Mouse (Mus musculus) ES-E14 (cell line): ENCODE measurements around the gene Ppm1h.

Source experiments
- CHD2 ChIP-seq: IDR thresholded peaks from 2 replicates; pipeline ENCODE4 v1.6.1; 2014; ENCODE audit warnings: mild to moderate bottlenecking, low read depth, low read length, inconsistent platforms
- HCFC1 ChIP-seq: IDR thresholded peaks from 2 replicates; pipeline ENCODE4 v1.6.1; 2012; ENCODE audit warnings: low read length, inconsistent platforms, borderline replicate concordance; ENCODE audit not compliant: insufficient read depth
- ZNF384 ChIP-seq: IDR thresholded peaks from 2 replicates; pipeline ENCODE4 v1.6.1; 2012; ENCODE audit warnings: low read depth, low read length, inconsistent platforms

- TF ChIP-seq HCFC1 (no peak), CHD2 (no peak), ZNF384 (no peak)
Observed at GRCm38 (mm10) chr10:122652578-122652977, 26.0 kb upstream of the Ppm1h start.
